Mouse (Mus musculus) ES-CJ7 (cell line): Measurements from ENCODE around the gene Stag1.

Experiments used
- DNase-seq: peaks from one replicate; pipeline ENCODE4 v3.0.0; 2011; ENCODE audit warnings: low read depth, low spot score

The Stag1 gene

DNA sequence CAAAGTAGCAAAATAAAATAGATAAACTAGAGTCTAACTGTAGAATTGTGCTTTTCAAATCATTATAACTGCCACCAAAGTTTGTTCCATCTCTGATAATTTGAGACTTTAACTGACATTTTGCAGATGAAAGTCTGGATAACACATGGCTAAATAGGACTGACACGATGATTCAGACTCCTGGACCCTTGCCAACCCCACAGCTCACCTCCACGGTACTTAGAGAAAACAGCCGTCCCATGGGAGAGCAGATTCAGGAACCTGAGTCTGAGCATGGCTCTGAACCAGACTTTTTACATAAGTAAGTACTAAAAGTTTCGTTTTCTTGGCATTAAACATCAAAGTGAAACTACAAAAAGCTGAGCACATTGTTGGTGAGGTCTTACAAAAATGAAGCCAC, 353.9 kb downstream of the Stag1 start:
- DNase-seq = no peak

DNA sequence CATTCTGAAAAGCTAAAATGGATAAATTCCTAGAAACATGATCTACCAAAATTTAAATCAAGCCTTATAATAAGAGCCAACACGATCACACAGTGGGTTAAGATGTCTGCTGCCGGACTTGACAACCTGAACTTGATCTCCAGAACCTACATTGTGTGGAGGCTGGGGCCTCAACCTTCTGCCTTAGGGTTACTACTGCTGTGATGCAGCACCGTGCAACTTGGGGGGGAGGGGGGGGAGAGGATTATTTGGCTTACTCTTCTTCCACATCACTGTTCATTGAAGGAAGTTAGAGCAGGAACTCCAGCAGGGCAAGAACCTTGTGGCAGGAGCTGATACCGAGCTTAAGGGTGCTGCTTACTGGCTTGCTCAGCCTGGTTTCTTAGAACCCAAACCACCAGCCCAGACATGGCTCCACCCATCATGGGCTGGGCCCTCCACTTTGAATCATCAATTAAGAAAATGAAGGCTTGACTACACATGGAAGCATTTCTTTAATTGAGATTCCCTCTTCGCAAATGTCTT, 365.4 kb downstream of the Stag1 start:
- DNase-seq = peak; percentile 18

DNA sequence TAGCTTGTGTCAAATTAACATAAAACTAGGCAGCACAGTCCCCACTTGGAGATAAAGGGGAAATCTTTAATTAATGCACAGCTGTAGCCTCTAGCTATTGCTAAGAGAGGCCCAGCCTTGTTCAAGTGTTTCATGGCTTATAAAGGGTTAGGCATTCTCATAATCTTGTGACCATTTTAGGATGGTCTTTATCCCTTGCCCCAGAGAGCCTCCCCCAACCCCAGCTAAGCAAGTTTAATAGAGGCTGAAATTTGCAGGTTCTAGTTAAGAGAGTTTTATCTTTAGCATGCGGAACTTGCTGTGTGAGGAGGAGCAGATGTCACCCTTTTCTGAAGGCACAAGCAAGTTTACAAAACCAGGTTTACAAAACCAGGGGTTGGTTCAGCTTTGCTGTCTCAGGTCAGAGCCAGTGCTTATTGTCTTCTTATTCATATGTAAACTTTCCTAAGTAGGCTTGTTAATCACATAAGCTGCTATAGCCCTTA, 365.9 kb downstream of the Stag1 start:
- peak; percentile 12 for DNase-seq

DNA sequence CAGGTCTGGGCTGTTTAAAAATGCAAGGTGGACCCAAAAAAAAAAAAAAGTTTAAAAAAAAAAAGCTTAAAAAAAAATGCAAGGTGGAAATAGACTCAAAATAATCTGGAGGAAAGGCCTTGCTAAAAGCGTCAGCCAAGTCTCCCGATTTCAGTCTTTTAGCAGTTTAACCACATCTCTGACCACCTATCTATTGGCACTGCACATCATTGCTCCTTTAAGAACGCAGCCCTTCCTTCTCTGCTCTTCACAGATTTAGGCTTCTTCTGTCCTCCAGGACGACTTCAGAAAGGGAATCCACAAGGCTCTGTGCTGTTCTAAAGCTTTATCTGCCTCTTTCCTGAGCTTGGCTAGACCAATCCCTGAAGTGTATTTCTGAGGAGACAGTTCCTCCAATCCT, 366.5 kb downstream of the Stag1 start:
- no peak for DNase-seq

DNA sequence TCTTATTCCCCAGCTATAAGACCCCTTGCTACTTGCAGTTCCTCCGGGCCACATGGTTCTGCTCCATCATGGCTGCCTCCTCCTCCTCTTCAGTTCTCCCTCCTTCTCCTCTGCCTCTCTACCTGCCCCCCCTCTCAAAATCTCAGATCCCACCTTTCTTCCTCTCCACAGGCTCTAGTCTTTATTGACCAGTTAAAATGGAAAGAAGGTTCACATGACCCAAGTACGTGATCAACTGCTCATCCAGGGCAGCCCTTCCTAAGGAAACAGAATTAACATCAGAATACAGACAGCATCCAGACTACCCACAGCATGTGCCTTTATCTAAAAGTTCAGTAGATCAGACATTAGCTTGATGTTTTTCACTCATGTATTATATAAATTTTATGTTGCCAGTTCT, 371.9 kb downstream of the Stag1 start:
- DNase-seq = peak; percentile 51

DNA sequence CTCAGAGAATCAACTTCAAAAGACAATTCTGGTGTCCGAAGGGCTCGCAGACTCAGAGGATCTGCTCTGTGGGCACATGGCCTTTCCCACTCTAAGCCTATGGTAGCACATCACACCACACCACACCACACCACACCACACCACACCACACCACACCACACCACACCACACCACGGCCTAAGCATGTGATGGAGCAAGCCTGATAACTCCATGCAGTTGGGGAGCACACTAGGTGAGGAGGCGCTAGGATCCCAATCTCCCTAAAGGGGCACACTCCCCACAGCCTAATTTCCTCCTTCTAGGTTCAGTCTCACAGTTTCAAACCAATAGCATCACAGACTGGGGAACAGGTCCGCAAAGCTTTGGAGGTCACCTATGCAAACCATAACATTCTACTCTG, 381.1 kb downstream of the Stag1 start:
- DNase-seq = no peak

DNA sequence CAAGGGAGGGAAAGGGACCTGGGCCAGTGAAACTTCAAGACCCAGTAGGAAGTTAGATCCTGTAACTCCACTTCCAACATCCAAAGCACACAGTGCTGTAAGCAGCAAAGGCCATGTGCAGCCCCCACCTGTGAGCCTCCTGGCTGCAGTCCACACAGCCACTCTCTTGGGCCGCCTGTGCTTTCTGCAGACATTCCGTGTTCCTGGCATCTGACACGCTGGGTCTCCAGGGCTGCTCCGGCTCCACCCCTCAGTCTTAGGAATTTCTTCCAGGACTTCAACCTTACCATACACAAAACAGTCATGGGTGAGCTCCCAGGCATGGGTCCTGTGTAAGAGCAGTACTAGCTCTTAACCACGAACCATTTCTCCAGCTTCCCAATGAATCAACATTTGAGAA, 381.7 kb downstream of the Stag1 start:
- DNase-seq = no peak

DNA sequence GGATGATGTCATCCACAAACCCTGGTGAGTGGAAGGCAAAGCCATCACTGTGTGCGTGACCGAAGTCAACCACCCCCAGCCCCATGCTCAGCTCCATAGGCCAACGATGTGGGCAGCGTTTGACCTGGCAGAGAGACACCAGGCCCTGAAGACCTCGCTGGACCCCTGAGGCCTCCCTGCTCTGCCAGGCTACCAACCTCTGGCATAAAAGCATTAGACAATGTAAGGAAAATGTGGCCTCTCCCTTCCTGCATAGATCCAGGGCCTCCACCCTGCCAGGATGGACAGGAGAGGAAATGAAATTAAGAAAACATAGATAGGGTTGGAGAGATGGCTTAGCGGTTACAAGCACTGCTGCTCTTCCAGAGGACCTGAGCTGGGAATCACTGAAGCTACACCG, 385.2 kb downstream of the Stag1 start:
- no peak for DNase-seq

DNA sequence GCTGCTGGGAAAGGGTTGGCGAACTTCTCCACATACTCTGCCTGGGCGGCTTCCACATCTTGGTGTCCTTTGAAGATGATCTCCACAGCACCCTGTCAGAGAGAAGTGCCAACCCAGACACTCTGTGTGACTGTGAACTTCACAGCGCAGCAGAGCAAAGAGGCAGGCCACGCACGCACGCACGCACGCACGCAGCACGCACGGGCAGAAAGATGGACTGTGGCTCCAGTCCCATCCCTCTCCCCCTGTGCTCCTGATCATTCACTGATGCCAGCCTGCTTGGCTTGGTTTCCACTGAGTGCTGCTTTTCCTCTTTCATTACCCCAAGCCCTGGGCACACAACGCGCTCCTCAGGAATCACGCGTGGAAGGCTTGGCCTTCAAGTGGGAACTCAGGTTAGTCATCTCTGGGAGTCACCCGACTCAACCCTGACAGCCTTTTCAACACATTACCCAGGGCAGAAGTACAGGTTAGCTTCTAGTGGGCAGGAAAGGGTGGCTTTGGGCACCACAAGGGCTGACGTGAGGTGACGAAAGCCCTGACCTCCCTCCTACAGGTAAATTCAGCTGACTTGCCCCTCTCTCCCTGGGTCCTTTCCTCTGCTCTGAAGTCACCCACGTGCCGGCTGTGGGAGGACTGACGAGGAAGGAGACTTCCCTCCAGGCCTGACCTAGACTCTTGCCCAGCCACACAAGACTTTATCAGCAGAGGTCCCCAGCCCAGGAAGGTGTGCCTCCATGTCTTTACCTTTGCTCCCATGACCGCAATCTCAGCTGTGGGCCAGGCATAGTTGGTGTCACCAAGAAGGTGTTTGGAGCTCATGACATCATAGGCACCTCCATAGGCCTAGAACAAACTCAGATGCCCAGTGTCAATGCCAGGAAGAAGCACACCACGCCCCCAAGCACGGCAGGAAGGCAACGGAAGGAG, 387.0 kb downstream of the Stag1 start:
- DNase-seq = no peak

DNA sequence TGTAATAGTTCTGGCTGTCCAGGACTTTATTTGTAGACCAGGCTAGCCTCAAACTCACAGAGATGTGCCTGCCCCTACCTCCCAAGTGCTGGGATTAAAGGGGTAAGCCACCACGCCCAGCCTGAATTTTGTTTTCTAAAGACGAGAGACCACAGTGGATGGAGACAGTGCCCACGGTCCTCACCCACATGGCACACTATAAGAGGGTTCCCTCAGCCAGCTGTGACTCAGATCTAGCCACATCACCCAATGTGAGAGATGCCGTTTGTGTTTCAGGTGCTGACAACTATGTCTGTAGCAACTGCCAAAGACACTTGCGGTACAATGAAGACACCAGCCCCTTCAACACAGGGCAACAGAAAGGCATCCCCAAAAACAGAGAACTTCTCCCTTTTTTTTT, 389.4 kb downstream of the Stag1 start:
- no peak for DNase-seq

DNA sequence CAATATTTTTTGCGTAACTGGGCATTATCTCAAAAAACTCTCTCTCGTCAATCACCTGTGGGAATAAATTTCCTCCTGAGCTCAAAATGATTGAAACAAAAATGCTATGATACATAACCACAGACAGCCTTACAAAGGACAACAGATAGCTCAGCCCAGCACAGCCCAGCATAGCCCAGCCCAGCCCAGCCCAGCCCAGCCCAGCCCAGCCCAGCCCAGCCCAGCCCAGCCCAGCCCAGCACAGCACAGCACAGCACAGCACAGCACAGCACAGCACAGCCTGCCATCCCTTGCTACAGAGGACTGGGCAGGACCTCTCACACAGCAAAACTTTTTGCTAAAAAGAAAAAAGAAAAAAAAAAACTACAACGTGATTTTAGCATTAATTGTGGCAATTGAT, 390.3 kb downstream of the Stag1 start:
- DNase-seq = no peak

DNA sequence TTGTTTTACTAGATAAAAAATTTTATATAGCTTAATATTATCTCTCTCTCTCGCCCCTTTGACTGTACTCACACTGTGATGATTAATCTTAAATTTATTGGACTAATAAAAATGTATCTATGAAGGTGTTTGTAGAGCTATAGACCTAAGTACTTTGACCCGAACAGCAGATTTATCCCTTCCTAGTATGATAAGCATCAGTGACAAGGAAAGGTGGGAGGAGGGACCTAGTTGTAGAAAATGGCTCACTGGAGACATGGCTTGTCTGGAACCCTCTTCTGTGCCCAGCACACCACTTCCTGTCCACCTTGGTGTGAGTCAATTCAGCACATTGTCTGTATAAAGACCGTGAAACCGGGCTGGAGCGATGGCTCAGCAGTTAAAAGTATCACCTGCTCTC, 393.0 kb downstream of the Stag1 start:
- DNase-seq = no peak

DNA sequence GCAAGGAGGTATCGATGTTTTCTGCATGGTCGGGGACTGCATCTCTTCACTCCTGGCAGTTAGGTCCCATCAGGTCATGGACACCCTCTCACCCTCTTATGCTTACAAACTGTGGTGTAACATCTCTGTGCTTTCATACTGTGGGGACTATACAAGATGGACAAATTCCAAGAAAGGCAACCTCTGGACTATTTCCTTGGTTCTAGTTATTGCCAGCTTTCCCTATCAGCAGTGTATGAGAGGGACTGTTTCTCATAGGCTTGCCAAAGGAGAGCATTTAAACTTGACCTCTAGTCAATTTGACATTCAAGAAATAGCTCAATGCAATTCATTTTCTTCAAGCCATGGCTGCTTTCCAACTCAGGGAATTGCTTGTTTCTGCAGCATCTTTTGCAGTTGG, 393.7 kb downstream of the Stag1 start:
- DNase-seq = no peak

DNA sequence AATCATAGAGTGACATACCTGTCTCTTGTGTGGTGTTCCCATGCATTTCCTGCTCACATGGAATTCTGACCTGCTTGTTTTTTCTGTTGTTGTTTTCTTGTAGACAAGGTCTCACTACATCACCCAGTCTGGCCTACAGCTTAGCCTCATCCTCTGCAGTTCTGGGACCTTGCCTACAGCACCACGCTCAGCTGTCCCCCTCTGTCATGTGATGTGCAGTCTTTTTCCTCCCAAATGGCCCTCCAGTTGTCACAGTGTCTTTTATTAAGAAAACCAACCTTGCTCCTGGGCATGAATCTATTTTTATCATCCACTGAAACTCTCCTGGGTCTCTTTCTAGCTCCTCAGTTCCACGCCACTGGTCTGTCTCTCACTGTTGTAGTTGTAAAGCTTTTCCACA, 394.6 kb downstream of the Stag1 start:
- no peak for DNase-seq

DNA sequence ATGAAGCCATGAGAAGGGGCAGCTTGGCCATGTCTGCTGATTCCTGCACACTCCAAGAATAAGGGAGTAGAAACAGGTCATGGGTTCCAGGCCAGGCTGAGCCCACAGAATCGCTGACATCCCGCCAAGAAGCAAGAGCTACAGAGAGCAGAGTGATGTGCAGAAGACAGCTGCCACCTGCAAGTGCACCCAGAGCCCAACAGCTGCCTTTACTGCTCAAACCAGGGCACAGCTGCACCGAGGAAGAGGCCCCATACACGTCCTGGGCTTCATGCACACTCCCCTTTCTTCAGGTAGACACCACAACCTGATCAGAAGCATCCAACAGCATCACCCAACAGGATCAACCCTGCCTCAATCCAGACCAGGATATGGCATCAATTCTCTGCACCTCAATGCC, 396.3 kb downstream of the Stag1 start:
- DNase-seq = no peak

DNA sequence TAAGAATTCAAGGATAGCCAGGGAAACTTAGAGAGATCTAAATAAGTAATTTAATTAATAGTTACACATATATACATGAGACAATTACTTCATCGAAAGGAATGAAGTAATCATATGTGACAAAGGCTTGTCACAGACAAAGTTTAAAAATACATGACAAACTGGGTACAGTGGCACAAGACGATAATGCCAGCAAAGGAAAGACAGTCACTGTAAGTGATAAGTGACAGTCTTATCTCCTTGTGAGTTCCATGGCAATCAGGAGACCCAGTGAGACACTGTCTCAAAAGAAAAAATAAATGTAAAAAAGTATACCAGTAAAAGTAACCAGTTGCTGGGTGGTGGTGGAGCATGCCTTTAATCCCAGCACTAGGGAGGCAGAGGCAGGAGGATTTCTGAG, 399.5 kb downstream of the Stag1 start:
- no peak for DNase-seq

DNA sequence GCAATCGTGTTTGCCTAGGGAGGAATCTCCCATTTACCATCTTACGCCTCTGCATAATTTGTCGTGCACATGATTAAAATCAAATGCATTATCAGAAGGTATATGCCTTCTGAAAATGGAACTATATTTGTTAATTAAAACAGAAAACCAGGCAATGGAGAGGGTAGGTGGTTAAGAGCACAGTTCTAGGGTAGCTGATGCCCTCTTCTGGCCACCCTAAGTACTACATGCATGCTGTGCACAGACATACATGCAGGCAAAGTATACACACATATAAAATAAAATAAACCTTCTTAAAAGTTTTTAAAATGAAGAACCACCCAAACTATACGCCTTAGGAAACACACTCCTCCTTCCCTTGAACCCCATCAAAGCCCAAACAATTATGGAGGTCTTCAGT, 404.5 kb downstream of the Stag1 start:
- DNase-seq = peak; percentile 59

DNA sequence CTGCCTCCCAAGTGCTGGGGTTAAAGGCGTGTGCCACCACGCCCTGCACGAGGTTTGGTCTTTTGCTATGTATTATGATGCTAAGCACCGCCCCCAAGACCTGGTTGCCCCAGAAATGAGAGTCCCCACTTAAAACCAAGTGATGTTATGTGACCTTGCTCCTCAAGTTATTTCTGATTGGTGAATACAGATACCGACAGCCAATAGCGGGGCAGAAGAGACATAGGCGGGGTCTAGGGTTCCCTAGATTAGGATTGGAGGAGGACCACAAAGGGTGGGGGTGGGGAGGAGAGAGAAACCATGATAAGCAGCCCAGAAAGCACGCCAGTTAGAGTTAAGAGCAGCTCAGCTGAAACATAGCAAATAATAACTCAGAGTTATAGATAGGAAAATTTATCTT, 405.2 kb downstream of the Stag1 start:
- peak; percentile 41 for DNase-seq

DNA sequence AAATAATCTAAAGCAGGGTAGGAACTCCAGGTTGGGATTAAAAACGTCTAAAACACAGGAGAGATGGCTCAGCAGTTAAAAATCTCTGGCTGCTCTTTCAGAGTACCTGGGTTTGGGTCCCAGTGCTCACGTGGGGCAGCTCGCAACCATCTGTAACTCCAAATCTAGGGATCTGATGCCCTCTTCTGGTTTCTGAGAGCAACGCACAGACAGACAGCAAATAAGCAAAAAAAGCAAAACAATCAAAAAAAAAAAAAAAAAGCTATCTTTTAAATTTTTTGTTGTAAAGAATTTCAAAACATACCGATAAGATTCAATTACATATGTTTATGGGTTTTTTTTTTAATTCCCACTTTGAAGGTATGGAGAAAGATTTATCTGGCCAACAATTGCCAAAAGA, 405.7 kb downstream of the Stag1 start:
- DNase-seq = peak; percentile 50

DNA sequence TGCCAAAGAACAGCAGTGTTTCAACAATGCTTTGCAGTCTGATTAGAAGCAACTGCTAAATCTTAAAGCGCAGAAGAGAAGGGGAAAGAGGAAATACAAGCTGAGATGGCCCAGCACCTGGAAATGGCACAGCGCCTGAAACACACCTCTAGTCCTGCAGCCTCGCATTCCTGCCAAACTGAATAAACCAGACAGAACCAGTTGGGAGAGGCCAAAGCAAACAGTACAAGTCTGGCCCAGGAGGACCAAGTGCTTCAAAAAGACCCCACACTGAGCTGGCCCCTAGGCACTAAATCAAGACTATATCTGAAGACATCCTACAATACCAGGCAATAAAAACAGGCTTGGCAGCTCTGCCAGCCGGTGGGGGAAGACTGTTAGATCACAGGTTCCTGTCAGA, 408.3 kb downstream of the Stag1 start:
- no peak for DNase-seq
